Mouse (Mus musculus) T-helper 1 cell (primary cell): ENCODE results near the gene Tmtc4.

Experiments used
- in situ Hi-C: fragments of 300-600 bp; cut with MboI, MseI; formaldehyde crosslinking; loops from one replicate; pipeline ENCODE4 v1.15.1; 2025; ENCODE audit warnings: high pct_unique_total_duplicates

The Tmtc4 gene

GRCm38 (mm10) chr14:122974854-122975570, 8.8 kb downstream of the Tmtc4 start:
- in situ Hi-C loops, result no loop called here

GRCm38 (mm10) chr14:122973091-122973490, 10.7 kb downstream of the Tmtc4 start:
- in situ Hi-C loops, result no loop called here

GRCm38 (mm10) chr14:122968049-122968448, 15.8 kb downstream of the Tmtc4 start:
- in situ Hi-C loops, result no loop called here

DNA sequence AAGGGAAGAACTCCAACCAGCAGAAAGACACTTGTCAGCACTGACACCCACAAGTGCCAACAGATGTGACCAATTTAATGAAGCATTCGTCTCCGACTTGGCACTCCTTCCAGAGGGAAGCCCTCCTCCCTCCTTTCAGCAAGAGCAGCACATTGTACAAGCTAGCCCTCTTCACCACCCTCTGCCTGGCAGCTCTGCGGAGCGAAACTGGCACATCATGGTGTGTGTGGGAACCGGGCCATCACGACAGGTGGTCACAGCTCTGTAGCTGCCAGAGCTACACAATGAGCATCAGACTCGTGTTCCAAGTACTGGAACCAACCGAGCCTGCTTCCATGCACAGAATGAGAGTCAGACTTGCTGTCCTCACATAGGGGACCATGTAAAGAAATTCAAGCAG, 25.9 kb downstream of the Tmtc4 start:
- in situ Hi-C loops, result no loop called here

DNA sequence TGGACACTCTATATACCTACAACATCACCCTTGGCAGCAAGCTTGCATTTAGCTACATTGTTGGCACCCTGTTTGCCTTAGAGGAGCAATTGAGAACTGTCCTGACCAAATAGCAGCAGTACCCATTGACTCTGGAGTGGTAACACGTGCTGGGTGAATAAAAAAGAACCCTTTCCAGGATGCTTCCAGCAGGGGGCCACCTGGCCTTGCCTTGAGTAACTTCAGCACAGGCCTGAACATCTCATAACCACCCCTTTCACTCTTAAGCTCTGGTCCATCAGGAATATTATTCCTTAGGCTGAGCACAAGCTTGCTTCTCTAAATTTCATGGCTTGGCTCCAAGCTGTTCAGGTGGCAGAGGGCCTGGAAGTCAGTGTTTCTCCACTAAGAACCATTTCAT, 30.5 kb downstream of the Tmtc4 start:
- in situ Hi-C loops, result no loop called here

- in situ Hi-C loops, result no loop called here
These were observed 31.3 kb downstream of the Tmtc4 start for GRCm38 (mm10) chr14:122952556-122952955.

GRCm38 (mm10) chr14:122951676-122952445, 32.0 kb downstream of the Tmtc4 start:
- in situ Hi-C loops, result no loop called here

GRCm38 (mm10) chr14:122950915-122951314, 32.9 kb downstream of the Tmtc4 start:
- in situ Hi-C loops, result no loop called here

GRCm38 (mm10) chr14:122943475-122943853, 40.4 kb downstream of the Tmtc4 start:
- in situ Hi-C loops, result loop anchor here (25.0 kb wide), 1 partner anchor 369 kb away; no protein-coding TSS in a partner anchor

GRCm38 (mm10) chr14:122942757-122943474, 40.9 kb downstream of the Tmtc4 start:
- in situ Hi-C loops, result loop anchor here (25.0 kb wide), 1 partner anchor 369 kb away; no protein-coding TSS in a partner anchor

GRCm38 (mm10) chr14:122936460-122936859, 47.4 kb downstream of the Tmtc4 start:
- in situ Hi-C loops, result loop anchor here (25.0 kb wide), 1 partner anchor 376 kb away; no protein-coding TSS in a partner anchor

- in situ Hi-C loops, result no loop called here
These were observed 63.8 kb downstream of the Tmtc4 start for GRCm38 (mm10) chr14:122920011-122920410.

DNA sequence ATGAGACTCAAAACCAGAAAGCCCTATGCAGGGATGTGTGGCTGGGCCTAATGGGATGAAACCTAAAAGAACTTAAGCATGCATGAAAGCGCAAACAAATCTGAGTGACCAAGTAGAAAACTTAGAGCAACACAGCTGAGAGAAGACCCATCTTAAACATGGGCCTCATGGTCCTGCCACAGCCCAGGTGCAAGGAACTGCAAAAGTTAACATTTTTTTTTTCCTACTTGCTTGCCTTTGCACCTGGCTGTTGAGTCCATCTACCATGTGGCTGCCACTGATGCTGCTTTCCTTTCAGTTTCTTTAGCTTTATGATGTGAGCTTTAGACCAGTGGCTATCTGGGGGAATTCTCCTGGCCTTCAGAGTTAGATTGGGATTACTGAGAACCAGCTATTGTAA, 66.2 kb downstream of the Tmtc4 start:
- in situ Hi-C loops, result no loop called here

DNA sequence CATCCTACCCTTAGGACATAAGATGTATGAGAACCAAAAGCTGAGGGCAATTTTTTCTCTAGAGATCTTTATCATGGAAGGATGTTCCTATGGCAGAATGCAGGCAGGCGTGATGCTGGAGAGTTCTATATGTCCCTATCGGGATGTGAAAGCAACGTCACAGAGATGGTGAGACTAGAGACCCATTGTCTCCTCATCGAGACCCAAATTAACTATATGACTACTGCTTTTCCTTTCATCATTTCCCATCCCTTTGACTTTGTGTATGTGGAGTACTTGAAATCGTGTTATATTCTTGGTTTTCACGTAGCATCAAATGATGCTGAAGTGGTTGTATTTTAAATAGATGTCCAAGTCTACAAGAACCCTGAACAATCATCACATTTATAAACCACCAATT, 70.2 kb downstream of the Tmtc4 start, which contains the start of gene Ggact:
TSS of gene Ggact (minus strand) at position 101 of the 400 bp plus-strand sequence.
- in situ Hi-C loops, result no loop called here

GRCm38 (mm10) chr14:122912812-122913498, 70.9 kb downstream of the Tmtc4 start:
- in situ Hi-C loops, result no loop called here

DNA sequence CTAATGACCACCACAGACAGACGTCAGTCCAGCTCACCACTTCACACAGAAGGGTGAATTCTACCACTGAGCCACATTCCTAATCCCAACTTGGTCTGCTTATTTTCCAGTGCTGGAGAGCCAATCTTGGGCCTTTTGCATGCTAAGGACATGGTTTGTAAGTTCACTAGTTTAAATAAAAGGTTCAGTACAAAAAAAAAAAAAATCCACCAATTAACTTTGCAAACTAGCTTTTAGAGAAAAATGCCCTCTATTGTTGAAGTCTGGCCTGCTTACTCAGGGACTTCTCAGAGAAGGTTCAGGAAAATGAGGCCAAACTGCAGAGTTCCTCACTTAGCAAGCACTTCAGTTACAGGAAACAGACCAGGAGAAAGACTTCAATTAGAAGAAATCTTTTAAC, 71.7 kb downstream of the Tmtc4 start:
- in situ Hi-C loops, result no loop called here

DNA sequence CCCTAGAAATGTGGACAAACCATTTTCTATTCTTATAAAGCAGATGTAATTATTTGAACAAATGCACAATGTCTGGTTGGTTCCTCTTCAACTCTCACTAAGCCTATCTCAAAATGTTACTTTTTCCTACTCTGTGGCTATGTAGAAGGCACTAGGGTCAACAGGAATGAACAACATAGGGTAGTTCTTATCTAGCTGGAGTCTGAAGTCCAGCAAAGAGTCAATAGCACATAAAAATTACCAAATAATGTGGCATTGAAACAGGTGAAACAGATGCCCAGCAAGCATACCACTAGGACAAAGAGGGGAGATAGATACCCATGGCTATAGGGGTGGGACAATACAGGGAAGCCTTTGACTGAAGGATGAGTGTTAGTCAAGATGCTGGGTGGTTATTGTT, 72.6 kb downstream of the Tmtc4 start:
- in situ Hi-C loops, result no loop called here

DNA sequence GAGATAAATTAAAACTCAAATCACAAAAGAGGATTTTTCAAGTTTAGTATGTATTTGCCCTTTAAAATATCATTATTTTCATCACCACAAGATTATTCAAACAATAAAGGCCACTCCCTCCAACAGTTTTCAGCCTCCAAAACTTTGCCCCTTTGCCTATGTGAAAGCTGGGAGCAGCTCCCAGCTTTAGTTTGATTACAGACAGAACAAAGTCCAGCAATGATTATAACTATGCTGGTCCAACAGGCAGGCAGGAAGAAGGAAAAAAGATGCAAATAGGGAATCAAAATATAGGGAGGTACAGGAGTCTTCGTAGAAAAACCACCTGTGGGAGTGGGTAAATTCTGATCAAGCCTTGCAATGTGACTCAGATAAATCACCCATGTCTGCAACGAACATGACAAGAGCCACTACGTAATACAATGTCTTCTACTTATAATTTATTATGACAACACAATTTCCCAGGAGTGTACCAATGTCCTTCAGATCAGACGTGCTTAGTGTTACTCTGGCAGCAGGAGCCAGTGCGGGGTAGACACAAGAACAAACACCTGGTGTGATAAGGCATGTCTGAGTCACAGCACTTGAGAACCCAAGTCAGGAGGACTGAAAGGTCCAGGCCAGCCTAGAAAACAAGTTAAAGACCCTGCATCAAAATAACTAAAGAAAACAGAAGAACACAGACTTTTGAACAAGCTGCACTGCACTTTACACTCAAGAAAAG, 74.3 kb downstream of the Tmtc4 start:
- in situ Hi-C loops, result no loop called here

DNA sequence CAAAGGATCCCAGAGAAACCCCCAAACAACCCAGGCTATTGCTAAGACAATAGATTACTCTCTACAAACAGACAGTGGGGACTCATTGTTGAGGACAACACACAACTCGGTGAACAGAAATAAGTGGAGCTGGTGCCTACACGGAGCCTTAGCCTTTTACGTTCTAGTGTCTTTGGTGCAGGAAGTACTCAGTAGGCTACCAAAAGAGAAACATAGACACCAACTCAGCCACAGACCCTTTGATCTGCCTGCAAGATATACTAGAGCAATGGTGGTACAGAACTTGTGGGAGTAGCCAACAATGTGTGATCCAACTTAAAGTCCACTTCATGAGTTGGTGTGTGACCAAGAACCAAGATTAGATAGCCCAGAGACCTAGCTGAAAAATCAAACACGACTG, 75.8 kb downstream of the Tmtc4 start:
- in situ Hi-C loops, result no loop called here

DNA sequence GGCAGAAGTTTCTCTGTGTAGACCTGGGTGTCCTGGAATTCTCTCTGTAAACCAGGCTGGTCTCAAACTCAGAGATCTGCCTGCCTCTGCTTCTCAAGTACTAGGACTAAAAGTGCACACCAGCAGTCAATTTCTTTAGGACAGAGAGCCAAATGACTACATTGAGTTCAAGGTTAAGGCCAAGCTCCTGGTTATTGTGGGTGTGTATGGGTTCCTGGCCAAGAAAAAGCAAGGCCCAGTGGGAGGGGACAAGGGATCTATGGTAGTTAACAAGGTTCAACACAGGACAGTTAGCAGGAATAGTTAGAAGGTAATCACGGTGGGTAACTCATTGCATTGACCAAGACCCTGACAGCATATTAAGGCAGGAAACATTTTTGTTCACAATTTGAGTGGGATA, 78.8 kb downstream of the Tmtc4 start:
- in situ Hi-C loops, result no loop called here

- in situ Hi-C loops, result no loop called here
These were observed 79.9 kb downstream of the Tmtc4 start for GRCm38 (mm10) chr14:122903923-122904351.
